ENCODE assay signal across 13 mouse cellular contexts in the genomic region with DNA sequence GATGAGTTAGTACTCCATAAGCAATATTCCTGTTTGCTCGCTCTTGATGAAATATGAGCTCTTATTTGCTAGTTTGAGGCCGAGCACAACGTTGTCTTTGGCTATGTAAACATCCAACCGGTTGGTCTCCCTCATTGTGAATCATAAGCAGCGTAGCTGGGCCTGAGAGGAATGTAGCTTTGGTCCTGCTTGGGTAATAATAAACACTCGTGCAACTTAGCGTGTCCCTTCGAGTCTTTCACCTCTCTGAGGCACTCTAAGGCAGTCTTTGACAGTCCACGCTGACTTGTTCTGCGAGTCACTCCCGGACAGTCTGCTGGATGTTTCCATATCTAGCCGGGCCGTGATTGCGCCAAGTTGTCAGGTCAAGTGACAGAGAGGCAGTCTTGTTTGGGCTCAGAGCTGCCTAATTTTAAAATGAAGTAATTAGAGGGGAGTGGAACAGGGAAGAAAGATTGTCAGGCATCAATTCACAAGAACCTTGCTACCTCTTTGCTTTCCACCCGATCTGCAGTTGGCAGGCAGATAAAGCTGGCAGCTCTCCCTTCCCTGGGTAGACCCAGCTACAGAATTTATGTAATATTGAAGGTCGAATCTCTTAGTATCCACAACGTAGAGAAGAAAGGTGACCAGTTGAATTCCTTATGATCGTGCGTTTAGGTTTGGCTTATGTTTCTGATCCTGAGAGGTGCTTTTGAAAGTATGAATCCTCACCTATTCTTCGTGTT.
A peak's percentile ranks its signal among the peaks of the same experiment; 100 is the strongest.
DNase-seq lines count a peak whose midpoint lies in the region; ATAC-seq lines count a peak whose summit lies in the region.
"Had no signal": no experiment of that assay in that cellular context is flagged by ENCODE, and none has a peak within 500 bp of the region (broad histone marks: within the 10 kb centered on the region; RNA-seq: fewer than 3 reads in every experiment).

No protein-coding gene starts in this region.

- no peaks in the 10 kb centered on the region for H3K4me1 ChIP-seq in kidney, embryonic 14.5 days (ENCODE audit: control insufficient read depth, insufficient read depth, low read length)
- H3K4me1 ChIP-seq in heart, embryonic 13.5 days, result peaks cover 17% of the 10 kb centered on the region
- no peaks in the 10 kb centered on the region for H3K4me1 ChIP-seq in lung, embryonic 16.5 days (replicated peaks; ENCODE audit: control insufficient read depth, insufficient read depth, low read length)
- H3K4me1 ChIP-seq: neural tube, embryonic 15.5 days had no signal

- 0 out of 2 replicates have a peak, but pooled peaks have one; percentile 52 for ATAC-seq in kidney, embryonic 14.5 days (ENCODE audit: low FRiP score, low TSS enrichment)
- ATAC-seq in heart, embryonic 13.5 days (ENCODE audit: extremely low read depth, insufficient number of reproducible peaks, low FRiP score, low TSS enrichment), result no peak
- peak; percentile 71 for ATAC-seq in lung, embryonic 16.5 days (ENCODE audit: low read depth)
- ATAC-seq: Patski had no signal

- no peaks in the 10 kb centered on the region for H3K27me3 ChIP-seq in kidney, embryonic 14.5 days (ENCODE audit: control insufficient read depth, insufficient read depth, low read length)
- no peaks in the 10 kb centered on the region for H3K27me3 ChIP-seq in heart, embryonic 13.5 days (replicated peaks)
- H3K27me3 ChIP-seq in lung, embryonic 16.5 days (ENCODE audit: control insufficient read depth, insufficient read depth, low read depth, low read length), result no peaks in the 10 kb centered on the region
- H3K27me3 ChIP-seq: CH12.LX; neural tube, embryonic 15.5 days; Patski had no signal

- no peak overlapping the region for H3K4me2 ChIP-seq in kidney, embryonic 14.5 days (replicated peaks; ENCODE audit: low read depth, low read length)
- peak overlapping the region; percentile 47 for H3K4me2 ChIP-seq in heart, embryonic 13.5 days
- peak overlapping the region; percentile 18 for H3K4me2 ChIP-seq in lung, embryonic 16.5 days (ENCODE audit: low read depth, low read length)
- H3K4me2 ChIP-seq: neural tube, embryonic 15.5 days had no signal

- DNase-seq in kidney, postnatal 36 days, result no peak
- peak; percentile 5 to 6 for DNase-seq in heart, adult 9 months (ENCODE audit: low spot score in 2 of 2)
- DNase-seq in spleen, adult 12 weeks (ENCODE audit: low spot score), result no peak
- DNase-seq in frontal cortex, adult 2 months (ENCODE audit: extremely low spot score in 1 of 2, low spot score in 1 of 2), result no peak
- DNase-seq: liver; right cerebral cortex, postnatal 14 days; thymus, postnatal 4 days had no signal

- no peak overlapping the region for H3K27ac ChIP-seq in kidney, embryonic 14.5 days (ENCODE audit: low read depth, low read length)
- peak overlapping the region; percentile 56 for H3K27ac ChIP-seq in heart, embryonic 13.5 days (replicated peaks)
- H3K27ac ChIP-seq in lung, embryonic 16.5 days (ENCODE audit: low read length), result no peak overlapping the region
- H3K27ac ChIP-seq: neural tube, embryonic 15.5 days had no signal

- no peak overlapping the region for H3K4me3 ChIP-seq in kidney, embryonic 14.5 days (ENCODE audit: low read length)
- peak overlapping the region; percentile 9; the same call in 1 of the 2 replicates for H3K4me3 ChIP-seq in heart, embryonic 13.5 days
- H3K4me3 ChIP-seq in lung, embryonic 16.5 days (ENCODE audit: low read length), result no peak overlapping the region
- H3K4me3 ChIP-seq: neural tube, embryonic 15.5 days had no signal

- no peaks in the 10 kb centered on the region for H3K9me3 ChIP-seq in kidney, embryonic 14.5 days (ENCODE audit: control insufficient read depth, low read length)
- no peaks in the 10 kb centered on the region for H3K9me3 ChIP-seq in heart, embryonic 13.5 days
- no peaks in the 10 kb centered on the region for H3K9me3 ChIP-seq in lung, embryonic 16.5 days (ENCODE audit: control insufficient read depth, low read length)
- H3K9me3 ChIP-seq: neural tube, embryonic 15.5 days had no signal

- WGBS in kidney, embryonic 14.5 days, result 74% methylated on average over 20 of the region's 20 CpGs
- WGBS in heart, embryonic 13.5 days, result 60% methylated on average over 20 of the region's 20 CpGs
- 42% methylated on average over 20 of the region's 20 CpGs for WGBS in lung, embryonic 16.5 days

- H3K9ac ChIP-seq in kidney, embryonic 14.5 days (ENCODE audit: low read depth, low read length), result no peak overlapping the region
- H3K9ac ChIP-seq in heart, embryonic 13.5 days, result 0 out of 2 replicates have a peak overlapping the region, but pooled peaks have one; percentile 3
- H3K9ac ChIP-seq in lung, embryonic 16.5 days (ENCODE audit: low read length), result no peak overlapping the region
- H3K9ac ChIP-seq: neural tube, embryonic 15.5 days had no signal

- H3K36me3 ChIP-seq in kidney, embryonic 14.5 days (ENCODE audit: control insufficient read depth, insufficient read depth, low read length), result no peaks in the 10 kb centered on the region
- H3K36me3 ChIP-seq in heart, embryonic 13.5 days, result no peaks in the 10 kb centered on the region
- H3K36me3 ChIP-seq in lung, embryonic 16.5 days (ENCODE audit: control insufficient read depth, insufficient read depth, low read length), result no peaks in the 10 kb centered on the region
- H3K36me3 ChIP-seq: neural tube, embryonic 15.5 days had no signal

Comparison
In these comparisons a context has a peak if more than half of its experiments do, and no peak if none do; other contexts are left out.
1. DNase-seq: peak in heart, adult 9 months (2 of 2); none in kidney, postnatal 36 days (0 of 2), spleen, adult 12 weeks (single experiment) and frontal cortex, adult 2 months (0 of 2).